Mouse (Mus musculus): Measurements from ENCODE around the gene Dgkq.

DNA sequence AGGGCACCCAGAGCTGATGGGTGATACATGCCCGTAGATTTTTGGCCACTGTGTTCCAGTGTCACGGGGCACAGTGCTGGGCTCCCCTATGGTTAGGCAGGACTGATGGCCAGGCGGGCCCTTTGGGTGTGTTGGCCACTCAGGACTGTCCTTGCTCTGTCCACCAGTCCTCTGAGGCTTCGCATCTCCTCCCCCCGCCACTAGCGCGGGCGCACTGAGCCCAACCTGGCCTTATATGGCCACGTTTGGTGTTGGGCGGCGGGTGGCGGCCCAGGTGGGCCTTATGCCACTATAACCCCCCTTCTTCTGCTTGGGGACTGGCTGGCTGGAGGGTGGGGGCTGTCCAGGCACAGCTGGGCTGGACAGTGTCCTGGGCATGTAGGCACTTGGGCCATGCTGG lies 26.4 kb upstream of the Dgkq start:
- TF ChIP-seq CTCF (IDR thresholded peaks at IDR 0.05; ENCODE audit: low read depth, low read length), result no peak
- TF ChIP-seq TAL1 (conservative IDR thresholded peaks at IDR 0.05; ENCODE audit: low read depth, low read length), result no peak
- no peak for TF ChIP-seq GATA1 (IDR thresholded peaks at IDR 0.05; ENCODE audit: borderline replicate concordance, low read length)
- no peak for TF ChIP-seq POLR2AphosphoS5 (IDR thresholded peaks at IDR 0.05; ENCODE audit: insufficient replicate concordance, low read depth, low read length)
- no peak for TF ChIP-seq GATA2 (IDR thresholded peaks at IDR 0.05; ENCODE audit: borderline replicate concordance, low read depth, low read length)
